Mouse (Mus musculus) right cerebral cortex, postnatal 4 days (tissue): ENCODE results near the gene Exosc10.

ENCODE experiments used
- DNase-seq: peaks from one replicate; pipeline ENCODE4 v3.0.0-alpha.2; 2022

Exosc10 gene

GRCm38 (mm10) chr4:148610631-148611364, 52.6 kb downstream of the Exosc10 start:
- no peak for DNase-seq

- DNase-seq = no peak
These were observed 54.3 kb downstream of the Exosc10 start for GRCm38 (mm10) chr4:148612557-148612956.

DNA sequence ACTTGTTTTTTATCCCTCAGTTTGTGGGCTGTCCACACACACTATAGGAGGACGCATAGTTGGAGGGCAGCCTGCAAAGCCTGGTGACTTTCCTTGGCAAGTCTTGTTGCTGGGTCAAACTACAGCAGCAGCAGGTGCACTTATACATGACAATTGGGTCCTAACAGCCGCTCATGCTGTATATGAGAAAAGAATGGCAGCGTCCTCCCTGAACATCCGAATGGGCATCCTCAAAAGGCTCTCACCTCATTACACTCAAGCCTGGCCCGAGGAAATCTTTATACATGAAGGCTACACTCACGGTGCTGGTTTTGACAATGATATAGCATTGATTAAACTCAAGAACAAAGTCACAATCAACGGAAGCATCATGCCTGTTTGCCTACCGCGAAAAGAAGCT, 55.5 kb downstream of the Exosc10 start:
- DNase-seq = no peak

DNA sequence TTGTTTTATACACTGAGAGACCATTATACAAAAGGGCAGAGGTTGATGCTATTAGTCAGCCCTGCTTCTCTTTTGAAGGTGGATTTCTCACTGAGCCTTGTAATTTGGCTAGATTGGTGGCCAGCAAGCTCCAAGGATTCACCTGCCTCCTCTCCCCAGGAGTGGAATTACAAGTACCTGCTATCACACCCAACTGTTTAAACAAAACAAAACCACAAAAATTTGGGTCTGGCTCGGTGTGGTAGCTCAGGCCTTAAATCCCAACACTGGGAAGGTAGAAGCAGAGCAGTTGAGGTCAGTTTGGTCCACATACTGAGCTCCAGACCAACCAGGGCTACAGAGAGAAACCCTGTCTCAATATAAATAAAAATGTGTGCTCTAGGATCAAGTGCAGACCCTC, 61.6 kb downstream of the Exosc10 start:
- no peak for DNase-seq

DNA sequence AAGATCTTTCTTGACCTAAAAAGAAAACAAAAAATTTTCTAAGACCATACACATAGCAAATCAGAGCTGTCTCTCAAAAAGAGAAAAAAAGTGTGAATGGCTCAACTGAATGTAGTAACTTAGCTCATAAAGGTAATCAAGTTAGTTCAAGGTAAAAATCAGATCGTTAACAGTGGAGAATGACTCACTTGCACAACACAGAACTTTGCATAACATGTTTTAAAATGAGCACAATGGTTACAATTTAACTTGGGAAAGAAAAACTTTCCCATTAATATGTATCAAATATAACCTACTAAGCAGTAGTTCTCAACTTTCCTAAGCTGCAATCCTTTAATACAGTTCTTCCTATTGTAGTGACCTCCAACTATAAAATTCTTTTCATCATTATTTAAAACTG, 62.5 kb downstream of the Exosc10 start:
- DNase-seq = no peak

- DNase-seq = no peak
These were observed 64.3 kb downstream of the Exosc10 start for GRCm38 (mm10) chr4:148622485-148622884.

- no peak for DNase-seq
These were observed 65.4 kb downstream of the Exosc10 start for GRCm38 (mm10) chr4:148623609-148624008.

GRCm38 (mm10) chr4:148625010-148625409, 66.8 kb downstream of the Exosc10 start:
- DNase-seq = no peak

- DNase-seq = peak; percentile 36
These were observed 67.8 kb downstream of the Exosc10 start for GRCm38 (mm10) chr4:148625756-148626622.

DNA sequence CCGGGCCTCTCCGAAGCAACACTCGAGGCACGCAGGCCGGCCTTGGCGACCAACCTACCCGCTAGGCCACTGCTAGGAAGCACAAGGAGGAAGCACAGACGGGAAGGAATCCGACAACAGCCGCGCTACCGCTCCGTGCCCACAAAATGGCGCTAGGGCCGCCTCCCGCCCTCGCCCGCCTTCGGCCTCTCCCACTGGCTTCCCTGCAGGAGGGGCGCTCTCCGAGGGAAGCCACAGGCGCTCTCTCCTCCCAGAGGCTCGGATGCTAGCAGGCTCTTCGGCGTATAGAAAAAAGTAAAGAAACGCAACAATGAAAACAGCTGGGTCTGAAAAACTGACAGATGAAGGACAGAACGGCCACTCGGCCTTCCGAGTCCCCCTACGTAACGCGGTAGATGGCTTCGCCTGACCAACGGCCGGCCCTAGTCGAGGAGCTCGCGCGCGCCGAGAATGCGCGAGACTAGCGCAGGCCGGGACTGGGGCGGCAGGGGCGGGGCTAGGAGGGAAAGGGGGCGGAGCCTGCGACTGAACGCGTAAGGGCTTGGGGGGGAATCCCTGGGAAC, 68.5 kb downstream of the Exosc10 start, which contains the start of gene Tardbp:
Gene Tardbp, minus strand, starts transcription at position 397 of the 563 bp plus-strand sequence.
- peak; percentile 98 for DNase-seq

- DNase-seq = no peak
These were observed 69.0 kb downstream of the Exosc10 start for GRCm38 (mm10) chr4:148627246-148627645.
